Mouse (Mus musculus) megakaryocyte, adult 5-6 weeks (primary cell): ENCODE data around the gene Fam187a. TPM values are rescaled to one million over a fixed set of nuclear protein-coding genes. Genes with fewer than 3 reads are reported as not detected.

ENCODE experiments used
- ATAC-seq: 2 replicates; pipeline ENCODE4 v1.8.0; 2016; ENCODE audit warnings: mild to moderate bottlenecking, inconsistent platforms; ENCODE audit not compliant: poor library complexity, severe bottlenecking
- total RNA-seq, 2 experiments: library from RNA; stranded (forward) in 1 of 2; stranded (reverse) in 1 of 2; fragments of 153-499, 151-499 nt in 1 of 2; fragments of 221-1000, 200-1000 nt in 1 of 2; gene quantifications; 2 replicates each; pipeline versions ENCODE4 v1.2.3 to v1.2.4; 2015 to 2017

The Fam187a gene
- total RNA-seq (2015) = not detected in 2 replicates
- total RNA-seq (2017) = not detected in 2 replicates

DNA sequence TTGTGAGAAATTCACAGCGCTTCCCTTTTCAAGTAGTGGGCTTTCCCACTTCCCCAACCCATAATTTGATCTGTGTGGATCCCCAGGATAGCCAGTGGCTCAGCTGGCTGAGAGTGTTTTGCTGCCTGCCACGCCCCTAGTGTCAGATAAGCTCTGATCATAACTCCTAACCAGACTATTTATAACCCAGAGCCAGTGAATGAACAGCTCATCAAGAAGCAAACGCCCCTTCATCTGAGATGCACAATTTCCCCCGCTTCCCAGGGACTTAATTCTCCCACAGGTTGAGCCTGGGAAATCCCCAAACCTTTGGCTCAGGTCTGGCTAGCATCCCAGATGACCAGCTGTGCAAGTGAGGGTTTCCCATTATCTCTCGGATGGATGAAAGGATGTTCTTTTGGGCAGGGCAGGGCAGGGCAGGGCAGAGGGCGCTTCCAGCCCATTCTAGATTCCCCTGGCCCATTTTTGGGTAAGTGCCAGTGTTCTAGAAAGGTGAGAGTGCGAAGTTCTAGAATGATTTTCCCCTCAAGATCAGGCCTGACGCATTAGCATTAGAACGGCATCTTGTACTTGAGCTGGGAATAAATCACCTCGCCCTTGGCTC, at the start of gene Fam187a:
Gene Fam187a (plus strand): TSS at position 554 of the 604 bp plus-strand sequence.
- ATAC-seq = no peak

DNA sequence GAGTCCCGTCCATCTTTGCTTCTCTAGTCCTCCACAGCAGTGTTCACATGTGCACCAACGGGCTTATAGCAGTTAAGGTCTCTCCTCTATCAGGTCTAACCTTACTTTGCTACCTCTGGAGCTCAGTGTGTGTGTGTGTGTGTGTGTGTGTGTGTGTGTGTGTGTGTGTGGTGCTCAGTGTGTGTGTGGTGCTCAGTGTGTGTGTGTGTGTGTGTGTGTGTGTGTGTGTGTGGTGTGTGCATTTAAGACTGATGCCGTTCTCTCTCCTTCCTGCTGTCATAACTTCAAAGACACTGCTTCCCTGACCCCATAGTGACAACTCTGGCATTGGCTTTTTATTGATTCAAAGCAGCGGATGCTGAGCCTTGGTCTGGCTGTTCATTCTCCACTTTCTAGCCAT, 49.4 kb upstream of the Fam187a start, which contains the start of gene Higd1b:
Gene Higd1b (plus strand): TSS at position 301 of the 400 bp plus-strand sequence.
- no peak for ATAC-seq

GRCm38 (mm10) chr11:102836146-102836545, 48.8 kb upstream of the Fam187a start:
- no peak for ATAC-seq

GRCm38 (mm10) chr11:102837385-102837784, 47.6 kb upstream of the Fam187a start:
- no peak for ATAC-seq

DNA sequence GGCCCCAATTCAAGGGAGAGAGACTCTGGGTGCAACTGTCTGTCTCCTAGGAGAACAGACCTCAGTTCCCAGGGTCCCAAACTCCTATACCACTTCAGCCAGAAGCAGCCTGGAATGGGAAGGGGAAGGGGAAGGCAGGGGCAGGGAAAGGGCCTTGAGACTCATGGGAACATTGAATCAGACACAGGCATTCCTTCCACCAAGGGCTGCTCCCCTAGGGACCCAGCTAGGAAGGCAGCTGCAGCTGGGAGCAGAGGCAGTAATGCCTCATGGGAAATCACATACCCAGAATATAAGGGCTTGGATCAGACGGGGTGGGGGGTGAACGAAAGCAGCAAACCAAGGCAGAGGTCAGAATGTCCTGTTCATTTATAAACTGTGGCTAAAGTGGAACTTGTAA, 46.8 kb upstream of the Fam187a start:
- no peak for ATAC-seq

DNA sequence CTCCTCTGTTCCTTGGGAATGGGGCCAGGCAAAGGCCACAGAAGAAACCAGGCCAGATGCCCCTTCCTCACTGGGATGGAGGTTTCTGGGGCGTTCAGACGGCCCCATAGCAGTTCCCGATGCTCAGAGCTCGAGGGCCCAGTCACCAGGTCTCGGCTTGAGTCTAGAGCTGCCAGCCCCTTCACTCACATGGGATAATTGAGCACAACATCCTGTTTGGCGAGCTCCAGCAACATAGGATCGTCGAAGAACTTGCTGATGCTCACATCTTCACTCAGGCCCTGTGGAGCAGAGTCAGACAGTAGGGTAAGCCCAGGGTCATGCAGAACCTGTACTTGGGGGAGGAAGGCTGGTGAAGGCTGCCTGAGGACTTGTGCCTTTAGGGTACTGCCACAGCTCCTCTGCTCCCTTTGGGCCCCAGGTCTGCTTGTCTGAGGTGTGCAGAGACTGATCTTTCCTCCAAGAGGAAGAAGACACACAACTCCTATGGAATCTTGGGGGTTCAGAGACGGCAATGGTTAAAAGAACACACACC, 46.3 kb upstream of the Fam187a start:
- no peak for ATAC-seq

GRCm38 (mm10) chr11:102845926-102846325, 39.0 kb upstream of the Fam187a start:
- ATAC-seq = no peak

GRCm38 (mm10) chr11:102851883-102852282, 33.1 kb upstream of the Fam187a start:
- ATAC-seq = peak; percentile 57; the same call in 1 of the 2 replicates

DNA sequence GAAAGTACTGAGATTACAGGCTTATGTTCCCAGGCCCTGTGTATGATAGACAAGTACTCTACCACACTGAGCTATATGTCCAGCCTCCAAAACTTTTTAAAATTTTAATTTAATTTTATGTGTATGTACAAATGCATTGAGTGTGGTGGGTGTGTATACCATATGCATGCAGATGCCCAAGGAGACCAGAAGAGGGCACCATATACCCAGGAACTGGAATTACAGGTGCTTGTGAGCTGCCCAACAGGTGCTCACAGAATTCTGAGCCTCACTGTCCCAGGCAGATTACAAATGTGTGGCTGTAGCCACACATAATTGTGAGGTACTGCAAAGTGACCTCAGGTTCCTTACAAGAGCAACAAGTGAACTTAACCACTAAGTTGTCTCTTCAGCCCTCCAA, 31.2 kb upstream of the Fam187a start:
- no peak for ATAC-seq

GRCm38 (mm10) chr11:102855941-102856340, 29.0 kb upstream of the Fam187a start:
- no peak for ATAC-seq

GRCm38 (mm10) chr11:102858951-102859350, 26.0 kb upstream of the Fam187a start:
- no peak for ATAC-seq

DNA sequence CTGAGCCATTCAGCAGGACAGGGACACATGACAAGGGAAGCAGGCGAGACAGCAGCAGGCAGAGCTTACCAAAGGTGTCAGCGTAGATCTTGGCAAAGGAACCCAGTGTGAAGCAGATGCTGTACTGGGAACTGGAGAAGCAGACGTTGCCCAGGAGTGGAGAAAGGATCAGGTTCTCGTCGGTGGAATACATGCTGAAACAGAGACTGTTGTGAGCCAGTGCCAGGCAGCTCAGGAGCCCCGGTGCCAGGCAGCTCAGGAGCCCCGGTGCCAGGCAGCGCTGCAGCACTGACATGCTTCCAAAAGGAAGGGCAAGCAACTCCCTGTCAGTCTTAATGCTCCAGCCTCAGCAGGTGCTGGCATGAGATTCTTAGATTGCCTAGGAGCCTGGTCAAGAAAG, 25.0 kb upstream of the Fam187a start:
- no peak for ATAC-seq

GRCm38 (mm10) chr11:102864272-102864671, 20.7 kb upstream of the Fam187a start:
- no peak for ATAC-seq

GRCm38 (mm10) chr11:102874801-102875334, 10.1 kb upstream of the Fam187a start:
- ATAC-seq = no peak

GRCm38 (mm10) chr11:102879558-102879957, 5.4 kb upstream of the Fam187a start:
- no peak for ATAC-seq

GRCm38 (mm10) chr11:102880585-102881313, 4.2 kb upstream of the Fam187a start, which contains the start of the genes Eftud2 and Ccdc103:
Gene Eftud2 (minus strand): TSS chr11:102880985.
Gene Ccdc103 (plus strand): TSS chr11:102881204.
- ATAC-seq = peak; percentile 96

DNA sequence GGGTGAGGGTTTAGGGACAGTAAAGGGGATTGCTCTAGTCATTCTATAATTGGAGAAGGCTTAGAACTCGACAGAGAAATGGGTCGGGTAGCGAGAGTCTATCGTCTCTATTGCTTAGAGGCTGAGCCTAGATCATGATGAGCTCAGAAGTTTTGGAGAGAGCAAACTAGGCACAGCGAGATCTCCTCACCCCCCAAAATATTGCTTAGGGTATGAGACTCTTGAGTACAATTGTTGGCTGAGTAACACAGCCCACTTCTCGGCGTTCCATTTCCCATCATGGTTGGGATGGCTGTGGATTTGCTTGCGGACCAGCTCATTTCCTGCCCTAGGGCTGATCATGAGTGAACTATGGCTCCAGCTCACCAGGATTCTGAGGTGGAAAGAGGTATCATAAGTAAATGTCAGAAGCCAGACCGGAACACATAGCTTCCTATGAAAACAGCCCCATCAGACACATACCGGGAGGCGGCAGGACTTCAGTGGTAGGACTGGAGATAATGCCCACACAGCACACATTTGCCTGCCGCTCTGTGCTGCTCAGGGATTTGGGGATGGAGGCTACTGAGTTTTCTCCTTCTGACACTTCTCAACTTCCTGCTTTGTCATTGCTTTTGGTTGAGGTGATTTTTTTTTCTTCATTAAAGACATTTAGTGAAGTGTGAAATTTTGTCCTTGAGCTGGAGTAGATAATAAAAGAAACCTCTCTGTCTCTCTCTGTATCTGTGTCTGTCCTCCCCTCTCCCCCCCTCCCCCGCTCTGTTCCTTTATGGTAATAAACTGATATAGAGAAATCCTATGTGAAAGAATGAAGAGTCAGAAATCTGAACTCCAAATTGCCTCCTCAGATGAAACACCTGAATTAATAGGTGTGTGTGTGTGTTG, 3.4 kb upstream of the Fam187a start:
- no peak for ATAC-seq

- no peak for ATAC-seq
Measured at GRCm38 (mm10) chr11:102887433-102887832, 2.5 kb downstream of the Fam187a start.

DNA sequence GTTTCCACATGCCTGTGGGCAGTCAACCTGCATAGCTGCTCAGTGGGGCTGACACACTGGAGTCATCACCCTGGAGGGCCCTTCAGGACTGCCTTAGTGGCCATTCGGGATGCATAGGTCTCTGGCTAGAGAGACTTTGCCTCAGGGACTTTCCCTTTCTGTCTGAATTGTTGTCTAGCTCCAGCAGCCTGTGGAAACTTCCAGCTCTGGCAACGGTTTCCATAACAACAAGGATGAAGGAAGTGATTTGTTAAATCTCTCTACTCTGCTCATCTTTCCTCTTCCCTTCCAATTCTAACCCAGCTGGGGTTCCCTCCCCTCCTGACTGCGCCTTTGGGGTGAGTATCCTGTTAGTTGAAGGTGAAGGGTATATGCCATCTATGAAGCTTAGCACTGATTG, 3.2 kb downstream of the Fam187a start:
- ATAC-seq = no peak

DNA sequence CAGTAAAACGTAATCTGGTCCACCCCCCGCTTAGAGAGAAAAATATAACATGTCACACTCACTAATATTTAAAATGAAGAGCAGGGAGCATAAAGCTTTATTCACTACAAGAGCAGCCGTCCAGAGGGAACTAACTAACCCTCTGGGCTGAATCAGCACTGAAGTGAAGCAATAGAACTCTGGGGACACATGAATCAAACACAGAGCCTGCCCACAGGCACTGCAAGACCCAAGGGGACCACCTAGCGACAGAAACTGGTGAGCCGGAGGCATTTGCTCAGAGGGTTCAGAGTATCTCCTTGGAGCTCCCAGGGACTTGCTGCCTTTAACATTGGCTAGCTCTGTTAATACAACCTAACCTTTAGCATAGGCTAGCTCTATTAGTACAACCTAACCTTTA, 5.1 kb downstream of the Fam187a start:
- ATAC-seq = no peak
